Mouse (Mus musculus) left cerebral cortex, adult 2 months (tissue): Measurements from ENCODE around the gene Rpl34. TPM values are rescaled to one million over a fixed set of nuclear protein-coding genes. Genes with fewer than 3 reads are reported as not detected.

ENCODE experiments used
- DNase-seq, 2 experiments: peaks; one replicate each; pipeline ENCODE4 v3.0.0; 2021 to 2022; ENCODE audit warnings: low spot score in 2 of 2, mixed read lengths in 1 of 2; ENCODE audit errors: extremely low spot score in 1 of 2
- H3K27ac ChIP-seq: fragments of 200-600 bp; 2 replicates; pipeline ENCODE4 v1.8.1; 2022
- H3K4me3 ChIP-seq: fragments of 200-600 bp; 2 replicates; pipeline ENCODE4 v1.8.1; 2022
- CTCF ChIP-seq: fragments of 200-600 bp; IDR thresholded peaks from 2 replicates; pipeline ENCODE4 v1.8.1; 2022; ENCODE audit warnings: antibody characterized with exemption, mild to moderate bottlenecking, moderate library complexity
- intact Hi-C: fragments of 180-260 bp; cut with DNase I; formaldehyde crosslinking; loops from one replicate; pipeline ENCODE4 v1.15.1; 2025
- total RNA-seq, 2 experiments: library from RNA; stranded (reverse); gene quantifications; 2 replicates each; pipeline ENCODE4 v1.2.3; 2021

The Rpl34 gene
- total RNA-seq, 2 experiments from 2014 or later, result 315 to 326 TPM

DNA sequence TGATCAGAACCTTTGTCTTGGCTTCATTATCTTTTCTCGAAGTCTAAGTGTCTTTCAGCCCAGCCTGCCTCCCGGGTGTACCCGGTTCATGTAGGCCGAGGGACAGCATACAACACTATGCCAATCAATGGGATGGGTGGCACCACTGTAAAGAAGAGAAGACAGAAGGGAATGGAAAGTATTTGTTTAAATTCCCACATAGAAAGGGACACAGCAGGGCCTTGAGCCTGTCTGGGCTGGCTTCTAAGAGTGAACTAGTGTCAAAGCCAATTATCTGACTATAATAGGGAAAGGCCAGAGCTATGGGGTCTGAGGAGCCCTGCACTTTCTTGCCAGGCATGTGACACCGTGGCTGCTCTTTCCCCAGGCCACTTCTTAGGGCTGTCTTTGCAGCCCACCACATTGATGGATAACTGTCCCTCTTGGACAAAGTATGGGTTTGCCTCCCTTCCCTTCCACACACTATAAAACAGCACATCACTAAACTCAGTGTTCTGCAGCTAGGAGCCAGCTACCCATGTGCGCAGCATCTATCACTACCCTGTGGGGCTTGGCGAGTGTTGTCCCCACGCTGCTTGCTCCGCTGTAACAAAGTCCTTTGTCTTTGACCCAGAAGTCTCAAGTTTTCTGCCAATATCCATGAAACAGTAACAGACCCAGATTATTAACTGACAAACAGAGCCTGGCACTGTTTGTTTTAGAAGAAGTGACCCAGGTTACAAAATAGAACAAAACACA is 45.8 kb downstream of the Rpl34 start:
- no peak for DNase-seq
- TF ChIP-seq CTCF, result no peak
- H3K4me3 ChIP-seq, result no peak overlapping the region
- no peak overlapping the region for H3K27ac ChIP-seq
- intact Hi-C loops, result no loop called here

DNA sequence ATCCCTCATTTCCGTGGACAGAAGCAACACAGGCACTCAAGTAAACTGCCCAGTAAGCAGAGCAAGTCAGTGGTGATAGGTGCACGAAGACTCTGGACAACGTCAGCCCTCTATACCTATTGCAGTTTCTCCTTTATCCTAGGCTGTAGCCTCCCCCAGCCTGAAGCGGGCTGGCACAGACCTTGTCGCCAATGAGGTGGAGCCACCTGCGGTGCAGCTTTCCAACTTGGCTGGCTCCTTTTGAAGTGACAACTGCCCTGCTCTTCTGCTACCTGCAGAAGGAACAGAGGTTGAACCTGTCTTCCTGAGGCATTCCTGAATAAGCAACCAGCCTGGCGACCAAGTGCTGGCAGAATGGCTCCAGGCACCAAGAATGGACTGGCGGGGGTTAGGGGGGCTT is 46.4 kb downstream of the Rpl34 start:
- no peak for DNase-seq
- Histone ChIP-seq H3K4me3 (no peak overlapping the region), H3K27ac (no peak overlapping the region)
- no peak for TF ChIP-seq CTCF
- intact Hi-C loops, result loop anchor here (1.0 kb wide), 1 partner anchor 48 kb away; no protein-coding TSS in a partner anchor

DNA sequence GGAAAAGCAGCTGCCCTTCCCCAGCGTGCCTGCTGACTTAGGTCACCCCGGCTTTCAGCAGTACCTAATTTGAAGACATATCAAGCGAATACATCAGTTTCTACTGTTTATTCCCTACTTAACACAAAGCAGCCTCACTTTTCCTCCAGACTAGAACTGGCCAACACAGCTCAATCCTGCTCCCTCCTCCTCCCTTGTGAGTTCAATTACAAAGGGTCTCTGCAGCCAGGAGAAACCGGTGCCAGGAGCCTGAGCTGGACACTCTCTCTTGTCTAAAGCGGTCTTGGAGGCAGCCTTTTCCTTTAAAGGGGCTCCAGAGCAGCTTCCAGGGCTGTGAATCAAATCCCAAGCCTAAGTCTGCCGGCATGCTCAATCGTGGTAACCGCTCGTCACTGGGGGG is 48.0 kb downstream of the Rpl34 start:
- intact Hi-C loops, result no loop called here

DNA sequence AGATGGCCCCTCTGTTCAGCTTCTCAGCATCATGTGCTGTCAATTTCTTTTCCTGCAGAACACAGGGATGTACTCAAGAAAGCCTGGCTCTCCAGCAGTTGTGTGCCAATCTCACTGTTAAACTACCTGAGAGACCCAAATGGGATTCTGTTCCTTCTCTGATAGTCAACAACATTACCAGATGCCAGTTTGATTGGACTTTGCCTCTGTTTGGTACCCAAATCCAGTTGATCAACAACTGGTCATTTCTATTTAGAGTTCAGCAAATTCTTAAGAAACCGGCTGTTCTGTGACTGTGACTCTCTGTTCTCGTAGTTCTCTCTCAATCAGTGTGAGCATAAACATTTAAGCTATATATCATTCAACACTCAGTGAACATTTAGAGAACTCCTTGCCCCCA is 49.0 kb downstream of the Rpl34 start:
- no peak for DNase-seq
- intact Hi-C loops, result no loop called here
- no peak for TF ChIP-seq CTCF
- no peak overlapping the region for H3K27ac ChIP-seq
- H3K4me3 ChIP-seq, result no peak overlapping the region

More for the DNA sequence above, 48.0 kb downstream of the Rpl34 start:
- Histone ChIP-seq H3K27ac (no peak overlapping the region), H3K4me3 (no peak overlapping the region)
- DNase-seq, result no peak
- TF ChIP-seq CTCF, result no peak

DNA sequence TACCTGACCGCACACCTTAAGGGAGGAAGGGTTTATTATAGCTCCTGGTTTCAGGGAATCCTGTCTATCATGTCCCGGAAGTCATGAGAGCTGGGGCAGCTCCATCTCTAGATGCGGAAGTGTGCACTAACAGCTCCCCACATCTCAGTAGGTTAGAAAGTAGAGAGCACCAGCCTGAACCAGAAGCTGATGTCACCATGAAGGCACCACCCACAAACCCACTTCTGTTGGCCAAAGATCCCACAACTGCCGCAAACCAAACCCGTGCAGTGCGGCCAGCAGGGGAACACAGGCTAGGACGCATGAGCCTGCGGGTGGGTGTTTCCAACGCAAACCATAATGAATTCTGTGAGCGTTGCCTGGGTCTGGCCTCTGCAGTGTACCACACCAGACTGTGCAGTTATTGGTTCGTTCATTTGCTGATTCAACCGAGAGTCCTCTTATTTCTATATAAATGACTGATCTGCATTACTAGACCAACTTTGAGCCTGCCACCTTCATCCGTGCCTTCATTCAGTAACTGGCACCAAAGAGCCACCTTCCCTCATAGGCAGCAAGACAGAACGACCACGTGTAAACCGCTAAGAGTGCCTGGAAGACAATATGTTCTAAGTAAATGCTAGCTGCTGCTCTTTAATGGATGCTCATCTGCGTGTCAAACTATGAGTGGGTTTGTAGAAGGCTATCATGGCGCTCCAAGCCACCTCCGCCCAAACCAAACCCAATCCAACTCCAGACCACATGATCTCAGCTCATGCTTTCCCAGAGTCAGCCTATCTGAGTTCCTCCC is 52.3 kb downstream of the Rpl34 start:
- Histone ChIP-seq H3K4me3 (no peak overlapping the region), H3K27ac (no peak overlapping the region)
- no peak for DNase-seq
- intact Hi-C loops, result no loop called here
- no peak for TF ChIP-seq CTCF

Other genes with a start within 250 kb of the Rpl34 start
- 10 to 100 TPM; 13.8 to 15.1 TPM for gene Etnppl, start 113.0 kb downstream of the Rpl34 start, total RNA-seq
- gene Ostc, start 21.0 kb downstream of the Rpl34 start, total RNA-seq, result 10 to 100 TPM; 54.5 to 55.0 TPM